Mouse (Mus musculus): ENCODE measurements around the gene Pikfyve. TPM values are rescaled to one million over a fixed set of nuclear protein-coding genes. Genes with fewer than 3 reads are reported as not detected.
"Not testable (repeated sequence)": the region's sequence is repeated elsewhere in the genome, so short reads cannot be mapped to it uniquely, and the experiment has no call there.

Gene Pikfyve
- polyA plus RNA-seq, 2 experiments from 2014 or later, result 11.5 to 13.6 TPM

DNA sequence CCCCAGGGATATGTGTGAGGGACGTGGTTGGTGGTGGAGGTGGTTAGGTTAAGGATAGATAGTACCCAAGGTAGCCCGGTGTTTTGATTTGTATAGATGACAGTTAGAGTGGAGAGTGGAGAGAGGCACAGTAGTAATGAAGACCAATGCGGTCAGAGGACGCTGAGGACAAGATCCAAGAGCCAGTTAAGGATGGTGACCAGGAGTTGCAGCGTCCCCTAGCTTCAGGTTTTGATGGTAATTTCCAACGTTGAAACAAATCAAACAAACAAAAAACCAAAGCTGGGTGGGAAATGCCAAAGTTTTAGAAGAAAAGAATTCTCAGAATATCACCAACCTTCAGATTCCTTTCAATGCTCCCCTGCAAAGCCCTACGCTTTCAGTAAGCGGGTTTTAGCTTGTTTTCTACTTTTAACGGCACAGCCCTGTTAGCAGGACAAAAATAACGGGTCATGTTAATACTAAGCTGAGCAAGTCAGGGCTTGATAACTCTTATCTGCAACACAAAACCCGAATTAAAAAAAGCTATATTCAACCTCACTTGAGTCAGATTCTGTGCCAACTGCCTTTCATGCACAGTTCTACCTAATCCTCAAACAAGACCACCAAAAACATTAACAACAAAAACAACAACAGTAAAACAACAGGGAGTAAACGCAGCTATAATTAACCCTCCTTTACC lies 818 bp upstream of the Pikfyve start:
- ATAC-seq, result no peak

DNA sequence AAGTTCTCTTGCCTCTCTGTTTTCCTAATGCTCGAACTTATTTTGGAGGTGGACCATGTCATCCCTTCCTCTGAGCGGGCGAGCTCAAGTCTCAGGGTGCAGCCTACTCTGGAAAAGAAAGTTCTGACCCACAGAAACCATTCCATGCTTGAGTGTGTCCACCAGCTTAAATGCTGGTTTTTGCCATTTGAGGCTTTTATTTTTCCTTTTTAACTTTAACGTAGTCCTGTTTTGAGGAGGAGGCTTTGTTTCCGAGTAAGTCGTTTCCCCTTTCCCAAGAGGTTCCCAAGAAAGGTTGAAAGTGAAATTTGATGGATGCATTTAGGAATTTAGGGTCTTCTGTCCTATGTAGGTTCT lies 569 bp downstream of the Pikfyve start:
- ATAC-seq, result no peak

DNA sequence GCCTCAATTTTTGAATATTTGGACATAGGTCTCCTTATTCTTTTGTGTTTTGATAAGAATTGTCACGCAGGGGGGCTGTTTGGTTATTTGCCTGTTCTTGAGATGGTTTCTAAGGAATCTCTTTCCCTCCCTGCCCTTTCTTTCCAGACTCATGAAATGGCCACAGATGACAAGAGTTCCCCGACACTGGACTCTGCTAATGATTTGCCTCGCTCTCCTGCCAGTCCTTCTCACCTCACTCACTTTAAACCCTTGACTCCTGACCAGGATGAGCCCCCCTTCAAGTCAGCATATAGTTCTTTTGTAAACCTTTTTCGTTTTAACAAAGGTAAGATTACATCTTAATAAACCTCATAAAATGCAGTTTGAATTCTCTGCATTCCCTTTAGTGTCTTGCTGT lies 3.7 kb downstream of the Pikfyve start:
- no peak for ATAC-seq

DNA sequence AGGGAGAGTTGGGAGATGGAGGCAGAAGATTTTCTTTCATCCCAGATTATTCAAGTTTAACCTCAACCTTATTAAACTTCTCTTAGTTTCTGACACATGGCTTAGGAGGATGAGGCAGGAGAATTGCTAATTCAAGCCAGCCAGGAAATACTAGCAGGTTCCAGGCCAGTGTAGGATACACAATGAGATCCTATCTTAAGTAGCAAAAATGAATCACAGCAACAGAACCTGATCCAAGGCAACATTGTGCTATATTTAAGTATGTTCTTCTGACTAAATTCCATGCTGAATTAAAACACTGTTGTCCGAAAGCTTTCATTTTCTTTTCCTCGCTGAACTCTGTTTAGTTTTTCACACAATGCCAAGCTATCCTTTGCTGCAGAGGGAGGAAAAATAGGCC lies 6.7 kb downstream of the Pikfyve start:
- ATAC-seq, result no peak

DNA sequence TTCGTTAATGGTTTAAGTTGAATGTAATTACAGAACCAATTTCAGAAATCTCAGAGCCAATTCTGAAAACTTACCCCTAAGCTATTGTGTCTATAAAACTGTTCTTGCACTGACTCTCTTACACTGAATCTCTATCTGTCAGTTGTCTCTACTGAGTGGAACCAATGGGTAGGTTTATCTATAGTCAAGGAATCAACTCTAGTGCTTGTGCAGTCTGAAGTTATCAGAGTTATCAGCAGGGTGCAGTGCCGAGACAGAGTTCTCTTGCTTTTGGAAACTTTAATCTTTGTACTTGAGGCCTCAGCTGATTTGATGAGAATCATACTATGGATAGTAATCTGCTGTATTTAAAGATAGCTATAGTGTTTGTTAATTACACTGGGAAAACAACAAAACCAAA lies 11.9 kb downstream of the Pikfyve start:
- ATAC-seq, result no peak

DNA sequence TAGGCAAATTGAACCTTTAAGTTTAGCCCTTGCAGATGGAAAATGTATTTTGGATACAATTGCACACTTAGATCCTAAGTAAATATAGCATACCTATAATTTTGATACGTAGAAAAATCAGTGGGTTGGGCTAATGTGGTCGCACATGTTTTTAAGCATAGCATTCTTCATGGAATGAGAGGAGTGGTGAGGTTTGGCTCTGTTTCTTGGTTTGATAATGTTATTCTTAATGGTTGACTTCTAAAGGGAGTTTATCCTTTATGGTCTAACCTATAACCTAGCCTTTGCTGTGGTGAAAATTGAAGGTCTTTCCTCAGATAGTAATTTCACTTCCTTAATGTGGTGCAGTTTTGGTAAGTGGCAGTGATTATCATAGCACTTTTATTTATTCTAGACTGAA lies 12.4 kb downstream of the Pikfyve start:
- no peak for ATAC-seq

DNA sequence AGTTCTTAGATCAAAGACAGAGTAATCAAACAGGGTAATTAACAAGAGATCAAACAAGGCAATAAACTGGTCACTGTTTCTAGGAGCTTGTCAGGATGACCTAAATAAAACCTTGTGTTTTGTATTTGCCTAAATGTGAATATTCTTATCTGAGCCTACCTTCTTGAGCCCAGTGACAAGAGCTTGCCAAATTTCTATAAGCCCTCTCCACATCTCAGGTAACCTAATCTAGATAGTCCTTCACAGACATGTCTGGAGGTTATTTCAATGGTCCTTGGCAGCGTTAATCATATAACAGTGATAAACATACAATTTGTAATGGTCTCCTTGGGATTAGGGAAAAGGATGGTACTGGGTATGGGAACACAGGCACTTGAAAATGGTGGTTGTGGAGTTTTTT lies 17.8 kb downstream of the Pikfyve start:
- no peak for ATAC-seq

DNA sequence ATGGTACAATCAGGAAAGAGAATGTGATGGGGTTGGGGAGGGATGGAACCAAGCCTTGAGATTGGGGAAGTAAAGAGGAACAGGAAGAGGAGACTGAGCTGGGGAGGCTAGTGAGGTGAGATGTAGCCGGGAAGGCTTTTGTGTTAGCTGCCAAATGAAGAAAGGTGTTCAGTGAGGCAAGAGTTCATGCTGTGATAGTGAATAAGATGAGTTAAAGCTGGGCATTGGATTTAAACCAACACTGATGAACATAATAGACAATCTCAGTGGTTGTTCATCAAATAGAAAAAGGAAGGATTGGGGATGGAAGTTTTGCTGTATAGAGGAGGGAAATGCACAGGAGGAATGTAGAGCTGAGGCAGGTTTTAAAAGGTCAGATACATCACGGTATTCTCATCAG lies 26.7 kb downstream of the Pikfyve start:
- no peak for ATAC-seq

DNA sequence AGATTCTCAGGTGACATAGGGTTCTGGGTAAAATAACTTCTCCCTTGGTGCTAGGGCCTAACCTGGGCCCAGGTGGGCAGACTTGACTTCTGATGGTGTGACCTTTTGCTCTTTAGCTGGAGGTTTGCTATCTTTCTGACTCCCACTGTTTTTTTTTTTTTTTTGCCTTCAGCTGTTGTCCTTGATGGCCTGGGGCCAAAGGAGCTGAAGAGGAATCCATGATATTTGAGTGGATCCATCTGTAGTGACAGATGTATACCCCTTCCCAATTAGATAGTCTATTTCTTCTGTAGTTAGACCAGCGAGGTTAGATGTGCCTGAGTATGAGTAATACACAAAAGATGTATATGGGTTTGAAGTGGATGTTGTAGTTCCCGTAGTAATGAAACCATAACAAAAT lies 31.1 kb downstream of the Pikfyve start:
- no peak for ATAC-seq

DNA sequence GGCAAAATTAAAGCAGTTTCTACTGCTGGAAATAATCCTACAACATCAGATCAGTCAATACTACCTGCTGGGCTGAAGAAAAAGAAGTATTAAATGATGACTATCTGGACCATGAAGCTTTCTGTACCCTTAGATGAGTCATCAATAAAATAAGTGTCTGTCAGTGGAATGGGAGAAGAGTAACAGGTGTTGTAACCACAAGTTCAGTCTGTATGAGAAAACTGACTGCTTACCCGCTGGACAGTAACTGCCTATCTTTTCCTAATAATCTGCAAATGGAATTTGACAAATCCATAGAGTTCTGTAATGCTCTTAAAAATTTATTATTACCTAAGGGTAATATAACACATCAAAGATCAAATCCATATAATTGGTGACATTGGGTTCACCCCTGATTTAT lies 31.5 kb downstream of the Pikfyve start:
- no peak for ATAC-seq

DNA sequence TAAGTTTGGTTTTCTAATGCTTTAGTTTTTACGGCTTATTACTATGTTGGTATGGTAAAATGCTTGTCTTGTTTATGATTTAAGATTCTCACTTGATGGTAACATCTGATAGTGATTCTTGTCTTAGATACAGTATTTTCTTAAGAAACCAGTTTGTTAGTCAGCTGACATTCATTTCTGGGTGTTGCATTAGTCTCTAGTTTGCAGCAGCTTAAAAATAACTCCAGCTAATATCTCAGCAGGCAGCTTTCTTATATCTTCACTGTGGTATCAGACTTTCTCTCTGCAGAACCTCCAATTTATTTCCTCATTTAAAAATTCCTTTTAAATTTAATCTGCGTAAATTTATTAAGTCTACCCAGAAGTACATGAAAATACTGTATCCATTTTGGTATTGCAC lies 37.2 kb downstream of the Pikfyve start:
- no peak for ATAC-seq

DNA sequence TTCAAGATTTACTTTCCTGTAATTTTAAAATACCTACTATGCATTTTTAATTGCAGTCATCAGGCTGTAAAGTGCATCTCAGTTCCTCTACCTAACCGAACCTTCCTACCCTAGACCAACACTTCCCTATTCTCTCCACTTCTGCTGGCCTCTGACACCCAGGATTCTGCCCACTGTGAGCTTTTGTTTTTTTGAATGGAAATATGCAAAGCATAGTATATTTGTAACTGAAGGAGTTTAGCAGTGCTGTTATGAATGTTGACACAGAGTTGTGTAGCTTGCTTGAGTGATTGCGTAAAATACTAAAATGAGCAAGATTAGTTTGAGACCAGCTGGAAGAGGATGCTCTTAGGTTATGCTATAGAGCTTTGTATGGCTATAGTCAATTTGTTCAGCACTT lies 41.2 kb downstream of the Pikfyve start:
- ATAC-seq, result no peak

DNA sequence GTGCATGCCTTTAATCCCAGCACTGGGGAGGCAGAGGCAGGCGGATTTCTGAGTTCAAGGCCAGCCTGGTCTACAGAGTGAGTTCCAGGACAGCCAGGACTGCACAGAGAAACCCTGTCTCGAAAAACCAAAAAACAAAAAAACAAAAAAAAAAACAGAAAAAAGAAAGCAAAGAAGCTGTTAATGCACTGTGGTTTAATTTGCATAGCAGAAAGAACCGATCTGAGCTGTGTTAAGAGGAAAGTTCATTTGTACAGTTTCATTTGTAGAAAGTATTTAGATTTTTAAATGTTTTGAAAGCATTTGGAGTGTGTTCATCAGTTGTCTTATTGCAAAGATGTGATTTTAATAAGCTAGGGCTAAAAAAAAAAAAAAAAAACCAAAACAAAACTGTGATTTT lies 43.3 kb downstream of the Pikfyve start:
- ATAC-seq, result not testable (repeated sequence)

DNA sequence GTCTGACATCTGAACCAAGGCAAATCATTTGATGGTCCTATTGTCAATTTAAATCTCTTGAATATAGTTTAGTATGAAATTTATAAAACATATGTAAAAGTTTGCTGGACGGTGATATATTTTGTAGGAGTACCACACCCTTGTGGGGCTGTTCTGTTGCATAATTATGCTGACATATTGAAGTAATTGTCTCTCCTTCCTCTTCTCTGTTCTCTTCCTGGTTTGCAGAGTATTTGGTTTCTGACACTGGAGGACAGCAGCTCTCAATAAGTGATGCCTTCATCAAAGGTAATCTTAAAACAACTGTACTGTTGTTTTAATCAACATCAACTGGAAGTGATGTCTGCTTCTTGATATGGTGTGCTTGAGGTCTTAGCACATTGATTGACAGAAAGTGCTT lies 44.1 kb downstream of the Pikfyve start:
- no peak for ATAC-seq

DNA sequence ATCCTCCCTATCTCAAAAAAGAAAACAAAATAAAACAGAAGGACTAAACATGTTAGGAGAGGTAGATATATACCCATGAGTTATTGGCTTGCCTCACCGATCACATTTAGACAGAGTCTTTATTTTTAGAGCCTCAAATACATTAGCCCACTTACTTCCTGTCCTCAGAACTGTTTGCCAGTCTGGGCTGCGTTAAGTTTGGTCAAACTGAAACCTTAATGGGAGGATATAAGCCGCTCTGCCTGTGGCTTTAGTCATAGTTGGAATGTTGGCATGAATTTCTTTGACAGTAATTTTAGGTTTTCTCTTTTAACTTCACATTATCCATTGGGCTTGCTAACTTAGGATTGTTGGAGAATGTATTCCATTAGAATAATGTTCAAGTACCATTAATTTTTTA lies 51.2 kb downstream of the Pikfyve start:
- peak; percentile 59 for ATAC-seq

DNA sequence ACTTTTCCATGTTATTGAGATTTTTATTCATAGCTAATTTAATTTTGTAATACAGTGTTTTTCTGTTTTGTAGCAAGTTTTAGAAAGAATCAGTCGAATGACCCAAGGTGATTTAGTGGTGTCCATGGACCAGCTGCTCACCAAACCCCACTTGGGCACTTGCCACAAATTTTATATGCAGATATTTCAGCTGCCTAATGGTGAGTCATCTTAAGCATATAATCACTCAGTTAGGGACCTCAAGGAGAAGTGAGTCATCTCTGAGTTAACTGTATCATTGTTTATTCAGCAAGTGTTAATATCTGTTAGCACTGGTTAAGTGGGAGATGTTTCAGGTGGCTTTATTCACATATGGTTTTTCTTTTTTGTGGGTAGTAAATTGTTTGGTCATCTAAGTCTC lies 59.2 kb downstream of the Pikfyve start:
- ATAC-seq, result no peak

DNA sequence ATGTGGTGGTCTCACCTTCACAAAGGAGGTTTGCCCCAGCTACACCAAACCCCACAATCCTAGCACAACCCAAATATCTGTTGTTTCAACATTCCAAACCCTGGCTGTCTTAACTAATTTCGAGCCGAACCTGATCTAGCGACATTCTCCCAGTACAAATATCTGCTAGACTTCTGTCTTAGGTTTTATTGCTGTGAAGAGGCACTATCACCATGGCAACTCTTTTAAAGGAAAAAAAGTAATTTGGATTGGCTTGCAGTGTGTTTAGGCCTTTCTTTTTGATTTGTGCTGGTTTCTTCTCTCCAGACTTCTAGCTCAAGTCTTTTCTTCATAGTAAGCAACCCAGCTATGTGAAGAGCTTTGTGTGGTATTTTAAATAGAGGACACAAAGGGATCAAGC lies 94.0 kb downstream of the Pikfyve start:
- no peak for ATAC-seq

DNA sequence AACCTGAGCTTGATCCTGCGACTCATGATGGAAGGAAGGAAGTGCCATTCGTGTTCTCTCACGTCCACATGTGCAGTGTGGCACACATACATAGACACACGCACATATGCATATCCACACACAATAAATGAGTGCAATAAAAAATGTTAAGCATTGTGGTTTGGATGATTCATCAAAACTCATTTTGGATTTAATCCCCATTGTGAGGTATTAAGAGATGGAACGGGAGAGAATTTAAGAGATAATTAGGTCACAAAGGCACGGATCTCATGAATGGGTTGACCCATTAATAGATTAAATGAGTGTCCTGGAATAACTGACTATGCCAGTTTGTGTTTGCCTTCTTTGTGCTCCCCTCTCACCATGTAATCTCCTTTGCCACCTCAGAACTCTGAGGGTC lies 95.3 kb downstream of the Pikfyve start, which contains the start of gene Pth2r:
TSS of gene Pth2r (plus strand) at position 301 of the 400 bp plus-strand sequence.
- no peak for ATAC-seq

DNA sequence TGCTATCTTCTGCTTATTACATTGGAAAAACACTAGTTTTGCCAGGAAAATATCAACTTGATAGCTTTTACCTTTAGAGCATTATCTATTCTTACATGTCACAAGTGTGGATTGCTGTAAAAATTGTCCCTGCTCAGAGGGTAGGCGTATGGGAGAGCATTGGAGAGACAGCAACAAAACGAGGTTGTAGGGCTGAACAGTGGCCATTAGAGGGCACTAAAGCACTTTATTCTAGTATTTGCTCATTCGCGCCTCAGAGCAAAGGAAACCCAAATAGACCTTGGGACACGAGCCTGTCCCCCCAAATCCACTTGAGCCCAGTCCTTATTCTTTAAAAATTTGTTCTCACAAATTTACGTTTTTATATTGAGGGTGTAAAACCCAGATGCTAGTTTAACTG lies 96.3 kb downstream of the Pikfyve start:
- peak; percentile 40 for ATAC-seq

DNA sequence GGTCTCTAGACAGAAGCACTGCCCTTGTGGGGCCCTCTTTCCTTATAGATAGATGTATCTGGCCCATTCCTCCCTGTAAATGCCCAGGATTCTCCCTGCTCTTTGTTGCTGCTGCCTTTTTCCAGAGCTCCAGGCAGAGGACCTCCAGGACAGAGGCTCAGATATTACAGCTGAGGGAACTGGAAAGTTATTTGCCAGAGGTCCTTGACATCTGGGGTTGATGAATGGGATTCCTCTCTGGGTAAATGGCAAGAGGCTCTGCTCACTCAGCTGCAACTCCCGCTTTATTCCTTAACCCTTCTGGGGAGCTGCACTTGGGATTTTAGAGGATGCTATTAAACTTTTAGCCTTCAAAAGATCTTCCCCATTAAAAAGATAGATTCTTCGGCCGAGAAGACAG lies 122.0 kb downstream of the Pikfyve start:
- no peak for ATAC-seq

DNA sequence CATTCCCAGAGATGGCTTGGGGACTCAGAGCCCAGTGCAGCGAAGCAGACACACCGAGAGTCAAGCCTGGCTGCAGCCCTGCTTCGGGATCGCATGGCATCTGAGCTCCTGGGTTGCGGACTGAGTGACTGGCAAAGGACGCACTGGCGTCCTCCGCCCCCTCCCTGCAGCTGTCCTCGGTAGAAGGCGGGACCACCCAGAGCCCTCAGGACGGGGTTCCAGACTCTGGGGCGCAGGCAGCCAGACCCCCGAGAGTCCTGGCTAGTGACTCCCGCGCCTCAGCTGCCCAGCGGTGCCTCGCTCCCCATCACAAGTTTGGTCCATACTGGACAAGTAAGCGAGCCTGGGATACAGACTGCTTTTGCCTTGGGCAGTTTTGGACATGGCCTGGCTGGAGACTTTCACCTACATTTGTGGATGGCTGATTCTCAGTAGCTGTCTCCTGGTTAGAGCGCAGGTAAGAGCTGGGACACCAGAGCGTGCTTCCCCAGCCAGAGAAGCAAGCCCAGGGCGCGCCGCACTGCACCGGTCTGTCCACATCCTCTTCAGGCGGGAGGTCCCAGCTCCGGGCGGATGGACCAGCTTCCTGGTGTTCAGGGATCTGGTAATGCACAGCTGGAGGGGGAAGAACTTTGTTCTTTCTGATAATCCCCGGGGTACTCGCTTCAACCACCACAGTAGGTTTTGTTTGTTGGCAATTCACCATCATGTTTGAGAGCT lies 124.9 kb downstream of the Pikfyve start:
- ATAC-seq, result no peak

DNA sequence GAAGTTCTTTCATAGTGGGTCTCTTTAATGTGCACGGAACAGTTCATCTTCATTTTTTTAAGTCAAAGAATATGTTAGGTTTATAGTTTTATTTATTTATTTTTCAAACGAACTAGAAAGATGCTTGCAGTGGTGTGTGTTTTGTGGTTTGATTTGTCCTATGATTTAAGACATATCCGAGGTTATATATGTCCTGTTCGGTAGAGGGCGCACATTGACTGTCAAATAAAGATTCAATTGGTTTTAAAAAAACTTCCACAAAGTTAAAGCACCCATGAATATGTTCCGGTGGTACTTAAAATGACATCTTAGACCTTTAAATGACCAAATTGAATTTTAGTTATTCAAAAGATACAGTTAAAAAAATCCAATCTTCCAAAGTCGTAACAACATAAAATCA lies 125.6 kb downstream of the Pikfyve start:
- no peak for ATAC-seq

DNA sequence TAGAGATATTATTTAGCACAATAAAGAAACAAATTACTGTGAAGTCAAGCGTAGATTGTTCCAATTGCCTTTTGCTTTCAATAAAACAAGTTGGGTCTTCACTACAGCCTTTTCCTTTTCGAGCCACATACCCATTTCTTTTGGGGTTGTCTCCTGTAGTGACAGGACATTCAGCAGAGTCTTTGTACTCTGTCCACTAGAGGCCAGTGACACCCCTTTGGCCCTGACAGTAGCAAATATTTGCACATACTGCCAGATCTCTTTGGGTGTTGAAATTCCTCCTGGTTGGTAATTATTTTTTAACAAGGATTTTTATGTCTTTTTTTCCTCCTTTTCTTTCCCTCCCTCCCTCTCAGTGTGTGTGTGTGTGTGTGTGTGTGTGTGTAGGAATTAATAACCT lies 126.4 kb downstream of the Pikfyve start:
- ATAC-seq, result no peak
